ENCODE assay signal across 10 mouse cellular contexts in genomic region chr11:95687084-95687656, GRCm38 (mm10). TPM values are rescaled to one million over a fixed set of nuclear protein-coding genes. Genes with fewer than 3 reads are reported as not detected.
A peak's percentile ranks its signal among the peaks of the same experiment; 100 is the strongest.
DNase-seq lines count a peak whose midpoint lies in the region; ATAC-seq and TF ChIP-seq lines count a peak whose summit lies in the region.
"Had no signal": no experiment of that assay in that cellular context is flagged by ENCODE, and none has a peak within 500 bp of the region (broad histone marks: within the 10 kb centered on the region; RNA-seq: fewer than 3 reads in every experiment).

No protein-coding gene starts in this region.

- peak; percentile 33 for DNase-seq in kidney, postnatal 14 days
- no peak for DNase-seq in kidney, adult 11 months
- DNase-seq in G1E (ENCODE audit: low spot score), result peak; percentile 73
- peak; percentile 47 for DNase-seq in R1 (ENCODE audit: low read depth, low spot score)
- DNase-seq in liver, embryonic 13.5 days, result peak; percentile 37
- DNase-seq in spleen, adult 12 weeks (ENCODE audit: low spot score), result no peak
- DNase-seq in adrenal gland, adult 8-10 months, result no peak
- DNase-seq: cerebellum, adult 8-10 months; spleen, adult 18-20 months had no signal

- H3K9me3 ChIP-seq in G1E (replicated peaks), result no peaks in the 10 kb centered on the region
- H3K9me3 ChIP-seq in liver, embryonic 13.5 days (replicated peaks), result no peaks in the 10 kb centered on the region
- H3K9me3 ChIP-seq: neural tube, embryonic 12.5 days had no signal

- H3K9ac ChIP-seq in liver, embryonic 13.5 days, result 0 out of 2 replicates have a peak overlapping the region, but pooled peaks have one; percentile 31
- H3K9ac ChIP-seq: neural tube, embryonic 12.5 days had no signal

- H3K27me3 ChIP-seq in G1E (ENCODE audit: insufficient read depth, low read length), result no peaks in the 10 kb centered on the region
- no peaks in the 10 kb centered on the region for H3K27me3 ChIP-seq in liver, embryonic 13.5 days

- H3K4me1 ChIP-seq in G1E (ENCODE audit: insufficient read depth, low read depth, low read length), result peaks cover 77% of the 10 kb centered on the region
- peaks cover 60% of the 10 kb centered on the region for H3K4me1 ChIP-seq in liver, embryonic 13.5 days (replicated peaks)

- peak overlapping the region; percentile 66 for H3K4me3 ChIP-seq in G1E (ENCODE audit: low read depth, low read length)
- no peak overlapping the region for H3K4me3 ChIP-seq in liver, embryonic 13.5 days (replicated peaks)
- H3K4me3 ChIP-seq: neural tube, embryonic 12.5 days had no signal

- WGBS in liver, embryonic 13.5 days (ENCODE audit: insufficient replicate concordance), result 21% methylated on average over 11 of the region's 11 CpGs

- H3K36me3 ChIP-seq in G1E (replicated peaks), result peaks cover 33% of the 10 kb centered on the region
- no peaks in the 10 kb centered on the region for H3K36me3 ChIP-seq in liver, embryonic 13.5 days
- H3K36me3 ChIP-seq: neural tube, embryonic 12.5 days had no signal

- peak overlapping the region; percentile 29; the same call in 1 of the 2 replicates for H3K4me2 ChIP-seq in liver, embryonic 13.5 days
- H3K4me2 ChIP-seq: neural tube, embryonic 12.5 days had no signal

- no peak for TF ChIP-seq CTCF in G1E (IDR thresholded peaks at IDR 0.05; ENCODE audit: low read depth, low read length)

- 0 out of 2 replicates have a peak overlapping the region, but pooled peaks have one; percentile 1 for H3K27ac ChIP-seq in liver, embryonic 13.5 days
- H3K27ac ChIP-seq: neural tube, embryonic 12.5 days had no signal

- no peak for ATAC-seq in G1E (ENCODE audit: extremely low read depth, insufficient number of reproducible peaks, low FRiP score, poor library complexity, severe bottlenecking)
- 0 out of 2 replicates have a peak, but pooled peaks have one; percentile 41 for ATAC-seq in liver, embryonic 13.5 days (ENCODE audit: low read depth)

RNA-seq across cellular contexts. Expression of gene Phb, which starts 20.4 kb away (rescaled TPM):
- 46.6 and 50.0 TPM in 2 replicates for total RNA-seq in G1E (2014; fragmentation: Nextera tagmentation)
- total RNA-seq in G1E (2017), result 111 and 115 TPM in 2 replicates
- polyA plus RNA-seq in G1E (2012), result 35.9 and 44.0 TPM in 2 replicates
- 184 and 209 TPM in 2 replicates for polyA plus RNA-seq in liver, embryonic 13.5 days (2015; fragmentation: Nextera tagmentation; extraction: Ambion mirVana)
- total RNA-seq in adrenal gland, adult 8-10 months (2022), result 100 to 1,000 TPM; 283 to 358 (median 307) TPM

RNA-seq across cellular contexts. Expression of gene Zfp652, which starts 25.3 kb away (rescaled TPM):
- total RNA-seq in G1E (2014; fragmentation: Nextera tagmentation), result 259 and 261 TPM in 2 replicates
- 46.4 and 57.0 TPM in 2 replicates for total RNA-seq in G1E (2017)
- 177 and 180 TPM in 2 replicates for polyA plus RNA-seq in G1E (2012)
- 5.9 and 6.3 TPM in 2 replicates for polyA plus RNA-seq in liver, embryonic 13.5 days (2015; fragmentation: Nextera tagmentation; extraction: Ambion mirVana)
- total RNA-seq in adrenal gland, adult 8-10 months (2022), result 10 to 100 TPM; 44.7 to 57.9 (median 51.7) TPM

RNA-seq across cellular contexts. Expression of gene B130006D01Rik, which starts 36.2 kb away (rescaled TPM):
- total RNA-seq in G1E (2014; fragmentation: Nextera tagmentation) (28.1 and 30.8 TPM in 2 replicates), G1E (2017) (8.5 and 9.0 TPM in 2 replicates)
- polyA plus RNA-seq in G1E (2012), result 0.02 TPM in 1 of 2 replicates, not detected in the other
- polyA plus RNA-seq in liver, embryonic 13.5 days (2015; fragmentation: Nextera tagmentation; extraction: Ambion mirVana), result 0.37 and 0.44 TPM in 2 replicates
- 1 to 10 TPM in 2 of 4 experiments, under 1 TPM in 2; 0.67 to 2.3 (median 1.1) TPM for total RNA-seq in adrenal gland, adult 8-10 months (2022)

Comparison
In these comparisons a context has a peak if more than half of its experiments do, and no peak if none do; other contexts are left out.
1. DNase-seq: peak in kidney, postnatal 14 days (single experiment), G1E (single experiment), R1 (single experiment) and liver, embryonic 13.5 days (single experiment); none in kidney, adult 11 months (single experiment), spleen, adult 12 weeks (single experiment) and adrenal gland, adult 8-10 months (single experiment).